Mouse (Mus musculus) thymus, postnatal 14 days (tissue): ENCODE measurements around the gene Ltbp2.

Source experiments
- DNase-seq: peaks from one replicate; pipeline ENCODE4 v3.0.0; 2021

Ltbp2 gene

GRCm38 (mm10) chr12:84834773-84835172, 41.6 kb downstream of the Ltbp2 start:
- no peak for DNase-seq

GRCm38 (mm10) chr12:84831648-84832047, 44.7 kb downstream of the Ltbp2 start:
- DNase-seq = no peak

GRCm38 (mm10) chr12:84831141-84831540, 45.2 kb downstream of the Ltbp2 start:
- no peak for DNase-seq

- no peak for DNase-seq
These were observed 45.9 kb downstream of the Ltbp2 start for GRCm38 (mm10) chr12:84830438-84830837.

GRCm38 (mm10) chr12:84829913-84830312, 46.4 kb downstream of the Ltbp2 start:
- no peak for DNase-seq

- no peak for DNase-seq
These were observed 47.1 kb downstream of the Ltbp2 start for GRCm38 (mm10) chr12:84829109-84829724.

- no peak for DNase-seq
These were observed 48.9 kb downstream of the Ltbp2 start for GRCm38 (mm10) chr12:84827384-84827933.

- DNase-seq = no peak
These were observed 52.1 kb downstream of the Ltbp2 start for GRCm38 (mm10) chr12:84824203-84824602.

- DNase-seq = no peak
These were observed 52.7 kb downstream of the Ltbp2 start for GRCm38 (mm10) chr12:84823601-84824000.

GRCm38 (mm10) chr12:84819236-84820168, 56.8 kb downstream of the Ltbp2 start:
- no peak for DNase-seq

GRCm38 (mm10) chr12:84818496-84818895, 57.8 kb downstream of the Ltbp2 start:
- DNase-seq = no peak

GRCm38 (mm10) chr12:84814663-84815325, 61.5 kb downstream of the Ltbp2 start:
- no peak for DNase-seq

- no peak for DNase-seq
These were observed 62.6 kb downstream of the Ltbp2 start for GRCm38 (mm10) chr12:84813773-84814172.

GRCm38 (mm10) chr12:84812004-84812403, 64.3 kb downstream of the Ltbp2 start:
- DNase-seq = no peak

- no peak for DNase-seq
These were observed 64.8 kb downstream of the Ltbp2 start for GRCm38 (mm10) chr12:84811510-84811909.

- DNase-seq = no peak
These were observed 65.5 kb downstream of the Ltbp2 start for GRCm38 (mm10) chr12:84810810-84811209.

GRCm38 (mm10) chr12:84809033-84809432, 67.3 kb downstream of the Ltbp2 start:
- no peak for DNase-seq

- no peak for DNase-seq
These were observed 69.0 kb downstream of the Ltbp2 start for GRCm38 (mm10) chr12:84807351-84807750.

GRCm38 (mm10) chr12:84806726-84807125, 69.6 kb downstream of the Ltbp2 start:
- no peak for DNase-seq

GRCm38 (mm10) chr12:84806010-84806409, 70.3 kb downstream of the Ltbp2 start:
- no peak for DNase-seq

- no peak for DNase-seq
These were observed 71.0 kb downstream of the Ltbp2 start for GRCm38 (mm10) chr12:84805228-84805842.

- no peak for DNase-seq
These were observed 73.7 kb downstream of the Ltbp2 start for GRCm38 (mm10) chr12:84802625-84803024.
